Mouse (Mus musculus) gastrocnemius, postnatal 4 days (tissue): ENCODE measurements around the gene Tgfbr3. TPM values are rescaled to one million over a fixed set of nuclear protein-coding genes. Genes with fewer than 3 reads are reported as not detected.

Source experiments
- DNase-seq, 2 experiments: peaks; one replicate each; pipeline ENCODE4 v3.0.0; 2021 to 2022; ENCODE audit warnings: low spot score in 2 of 2, mixed read lengths in 2 of 2
- long read RNA-seq, 2 experiments: library from polyadenylated mRNA; stranded (forward); transcript quantifications; one replicate each; pipeline ENCODE4 v2.0.0; 2021
- total RNA-seq, 2 experiments: library from RNA; stranded (reverse); gene quantifications; 2 replicates each; pipeline ENCODE4 v1.2.3; 2021

Gene Tgfbr3
- total RNA-seq = 10 to 100 TPM; 57.1 to 57.3 TPM
- long read RNA-seq, experiment 1, full-length matches to known transcripts = 7 of 22 reads
- long read RNA-seq, experiment 1, partial matches to known transcripts = 5 of 22 reads
- long read RNA-seq, experiment 1, other reads (novel, unspliced or antisense) = 10 of 22 reads
- long read RNA-seq, experiment 2, full-length matches to known transcripts = 17 of 33 reads
- long read RNA-seq, experiment 2, partial matches to known transcripts = 8 of 33 reads
- long read RNA-seq, experiment 2, other reads (novel, unspliced or antisense) = 8 of 33 reads

GRCm38 (mm10) chr5:107289234-107289764, at the start of gene Tgfbr3:
Tgfbr3 (minus strand) TSS chr5:107289629.
- peak; percentile 84 to 88 for DNase-seq

- DNase-seq = no peak
These were observed 41.5 kb upstream of the Tgfbr3 start, which contains the start of gene Brdt for GRCm38 (mm10) chr5:107330916-107331421. Brdt (plus strand) TSS chr5:107331159.

GRCm38 (mm10) chr5:107320703-107321102, 31.3 kb upstream of the Tgfbr3 start:
- DNase-seq = no peak

GRCm38 (mm10) chr5:107317141-107317540, 27.7 kb upstream of the Tgfbr3 start:
- DNase-seq = no peak

- DNase-seq = no peak
These were observed 18.0 kb upstream of the Tgfbr3 start for GRCm38 (mm10) chr5:107307432-107307831.

- no peak for DNase-seq
These were observed 14.8 kb upstream of the Tgfbr3 start for GRCm38 (mm10) chr5:107304117-107304825.

GRCm38 (mm10) chr5:107303350-107303861, 14.0 kb upstream of the Tgfbr3 start:
- DNase-seq = no peak

- no peak for DNase-seq
These were observed 9.4 kb upstream of the Tgfbr3 start for GRCm38 (mm10) chr5:107298854-107299253.

GRCm38 (mm10) chr5:107296512-107297322, 7.3 kb upstream of the Tgfbr3 start:
- no peak for DNase-seq

- no peak for DNase-seq
These were observed 6.5 kb upstream of the Tgfbr3 start for GRCm38 (mm10) chr5:107295817-107296511.

GRCm38 (mm10) chr5:107295061-107295816, 5.8 kb upstream of the Tgfbr3 start:
- DNase-seq = no peak

GRCm38 (mm10) chr5:107294041-107294440, 4.6 kb upstream of the Tgfbr3 start:
- no peak for DNase-seq

- DNase-seq = no peak
These were observed 557 bp upstream of the Tgfbr3 start for GRCm38 (mm10) chr5:107289986-107290385.

GRCm38 (mm10) chr5:107288427-107289233, 799 bp downstream of the Tgfbr3 start:
- DNase-seq = peak; percentile 33 to 49

GRCm38 (mm10) chr5:107287908-107288267, 1.5 kb downstream of the Tgfbr3 start:
- DNase-seq = no peak

GRCm38 (mm10) chr5:107287254-107287907, 2.0 kb downstream of the Tgfbr3 start:
- DNase-seq = peak; percentile 46 to 80

GRCm38 (mm10) chr5:107285563-107285962, 3.9 kb downstream of the Tgfbr3 start:
- no peak for DNase-seq

- DNase-seq = peak in 1 of 2 experiments; percentile 39
These were observed 5.4 kb downstream of the Tgfbr3 start for GRCm38 (mm10) chr5:107283935-107284524.
